Mouse (Mus musculus): ENCODE results near the gene Gpx2. TPM values are rescaled to one million over a fixed set of nuclear protein-coding genes. Genes with fewer than 3 reads are reported as not detected.

The Gpx2 gene
- polyA plus RNA-seq, 2 experiments, result 0.13 TPM; not detected in 1

DNA sequence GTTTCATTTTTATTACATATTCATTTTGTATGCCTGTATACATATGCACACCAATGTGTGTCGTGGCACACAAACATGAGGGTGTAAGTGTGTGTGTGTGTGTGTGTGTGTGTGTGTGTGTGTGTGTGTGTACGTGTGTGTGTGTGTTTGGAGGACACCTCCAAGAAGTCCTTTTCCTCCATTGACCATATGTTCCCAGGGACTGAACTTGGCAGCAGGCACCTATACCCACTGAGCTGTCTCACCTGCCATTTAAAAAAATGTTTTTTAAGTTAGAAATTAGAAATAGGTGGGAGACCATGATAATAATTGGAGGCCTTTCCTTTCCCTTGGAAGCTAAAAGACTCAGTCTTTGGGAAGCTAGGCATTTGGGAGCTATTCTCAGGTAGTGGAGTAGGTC is 18.8 kb upstream of the Gpx2 start:
- Histone ChIP-seq H3K27ac (replicated peaks; ENCODE audit: low read depth, low read length) (no peak overlapping the region), H3K27me3 (ENCODE audit: control insufficient read depth, insufficient read depth, low read length) (no peaks in the 10 kb centered on the region), H3K4me1 (ENCODE audit: control insufficient read depth, insufficient read depth, low read length) (peaks cover 5% of the 10 kb centered on the region; the same call in 1 of the 2 replicates), H3K9me3 (ENCODE audit: control insufficient read depth, low read length) (no peaks in the 10 kb centered on the region), H3K4me3 (replicated peaks; ENCODE audit: low read length) (no peak overlapping the region), H3K4me2 (replicated peaks; ENCODE audit: low read depth, low read length, severe bottlenecking) (no peak overlapping the region), H3K36me3 (ENCODE audit: control insufficient read depth, insufficient read depth, low read length) (no peaks in the 10 kb centered on the region), H3K9ac (ENCODE audit: low read depth, low read length, severe bottlenecking) (no peak overlapping the region)
- DNase-seq (ENCODE audit: low spot score) (no peak), ATAC-seq (ENCODE audit: low FRiP score, low read depth) (no peak)
- no peak for TF ChIP-seq POLR2A (IDR thresholded peaks at IDR 0.05; ENCODE audit: borderline replicate concordance, extremely low read depth, insufficient read depth, insufficient read length)
- 74% methylated on average over 2 of the region's 2 CpGs for WGBS

DNA sequence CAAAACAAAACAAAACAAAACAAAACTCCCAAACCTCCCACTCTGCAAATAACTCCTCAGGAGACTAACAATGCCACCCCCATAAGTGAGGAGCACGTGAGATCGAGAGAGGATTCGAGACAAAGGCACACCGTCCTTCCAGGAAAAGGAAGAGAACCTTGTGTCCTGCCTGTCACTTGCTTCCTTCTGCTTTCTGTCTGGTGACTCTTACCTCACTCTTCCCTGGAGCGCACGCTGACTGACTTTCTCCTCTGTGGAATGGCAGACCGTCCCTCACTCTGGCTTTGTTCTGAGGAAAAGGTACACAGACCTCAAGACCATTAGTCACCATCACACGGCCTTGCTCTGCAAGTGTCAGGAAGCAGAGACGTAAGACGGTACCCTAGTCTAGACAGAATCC is 18.2 kb upstream of the Gpx2 start:
- H3K4me1 ChIP-seq (ENCODE audit: control insufficient read depth, insufficient read depth, low read length), result no peaks in the 10 kb centered on the region
- no peaks in the 10 kb centered on the region for H3K9me3 ChIP-seq (ENCODE audit: control insufficient read depth, low read length)
- ATAC-seq (ENCODE audit: low FRiP score, low read depth), result no peak
- H3K36me3 ChIP-seq (ENCODE audit: control insufficient read depth, insufficient read depth, low read length), result no peaks in the 10 kb centered on the region
- no peaks in the 10 kb centered on the region for H3K27me3 ChIP-seq (ENCODE audit: control insufficient read depth, insufficient read depth, low read length)
- no peak for DNase-seq (ENCODE audit: low spot score)
- H3K4me3 ChIP-seq (replicated peaks; ENCODE audit: low read length), result no peak overlapping the region
- H3K27ac ChIP-seq (replicated peaks; ENCODE audit: low read depth, low read length), result no peak overlapping the region
- WGBS, result 75% methylated on average over 10 of the region's 10 CpGs
- no peak overlapping the region for H3K9ac ChIP-seq (ENCODE audit: low read depth, low read length, severe bottlenecking)
- H3K4me2 ChIP-seq (replicated peaks; ENCODE audit: low read depth, low read length, severe bottlenecking), result no peak overlapping the region
- TF ChIP-seq POLR2A (IDR thresholded peaks at IDR 0.05; ENCODE audit: borderline replicate concordance, extremely low read depth, insufficient read depth, insufficient read length), result no peak

DNA sequence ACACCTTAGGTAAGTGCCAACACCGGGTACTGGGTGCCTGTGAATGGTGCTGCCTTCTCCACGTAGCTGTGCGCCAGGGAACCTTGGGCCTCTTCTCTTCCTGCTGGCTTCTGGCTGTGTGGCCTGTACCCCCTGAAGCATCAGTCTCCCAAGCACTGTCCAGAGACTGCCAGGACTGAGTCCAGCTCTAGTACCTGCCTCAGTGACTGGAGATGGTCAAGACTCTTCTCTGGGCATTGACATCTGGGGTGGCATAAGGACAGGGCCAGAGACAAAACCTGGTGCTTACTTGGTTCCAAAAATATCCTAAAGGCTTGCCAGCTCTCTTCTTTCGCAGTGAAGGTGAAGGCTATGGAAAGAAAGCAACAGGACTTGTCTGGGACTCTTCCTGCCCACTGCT is 15.7 kb upstream of the Gpx2 start:
- Histone ChIP-seq H3K4me2 (replicated peaks; ENCODE audit: low read depth, low read length, severe bottlenecking) (no peak overlapping the region), H3K27ac (replicated peaks; ENCODE audit: low read depth, low read length) (no peak overlapping the region), H3K9ac (ENCODE audit: low read depth, low read length, severe bottlenecking) (no peak overlapping the region), H3K9me3 (ENCODE audit: control insufficient read depth, low read length) (no peaks in the 10 kb centered on the region), H3K4me1 (ENCODE audit: control insufficient read depth, insufficient read depth, low read length) (no peaks in the 10 kb centered on the region), H3K4me3 (replicated peaks; ENCODE audit: low read length) (no peak overlapping the region), H3K27me3 (ENCODE audit: control insufficient read depth, insufficient read depth, low read length) (no peaks in the 10 kb centered on the region), H3K36me3 (ENCODE audit: control insufficient read depth, insufficient read depth, low read length) (no peaks in the 10 kb centered on the region)
- DNase-seq (ENCODE audit: low spot score) (no peak), ATAC-seq (ENCODE audit: low FRiP score, low read depth) (no peak)
- TF ChIP-seq POLR2A (IDR thresholded peaks at IDR 0.05; ENCODE audit: borderline replicate concordance, extremely low read depth, insufficient read depth, insufficient read length), result no peak
- 90% methylated on average over 4 of the region's 4 CpGs for WGBS

DNA sequence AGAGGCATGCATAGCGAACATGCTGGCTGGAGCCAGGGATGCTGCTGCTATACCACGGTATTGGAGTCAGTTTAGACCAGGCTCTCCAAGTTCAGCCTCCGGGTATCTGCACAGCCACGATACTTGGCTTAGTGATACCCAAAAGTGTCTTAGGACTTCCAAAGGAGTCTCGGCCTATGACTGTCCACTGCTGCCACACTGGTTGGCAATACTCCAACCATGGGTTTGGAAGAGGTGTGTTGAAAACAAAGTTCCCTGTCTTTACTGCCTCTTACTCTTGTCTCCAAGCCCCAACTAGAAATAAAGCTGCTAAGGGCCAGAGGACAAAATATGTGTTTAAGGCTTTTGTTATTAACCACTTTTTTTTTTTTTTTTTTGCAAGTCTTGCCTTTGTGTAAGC is 15.1 kb upstream of the Gpx2 start:
- ATAC-seq (ENCODE audit: low FRiP score, low read depth) (no peak), DNase-seq (ENCODE audit: low spot score) (no peak)
- Histone ChIP-seq H3K4me2 (replicated peaks; ENCODE audit: low read depth, low read length, severe bottlenecking) (no peak overlapping the region), H3K4me1 (ENCODE audit: control insufficient read depth, insufficient read depth, low read length) (no peaks in the 10 kb centered on the region), H3K36me3 (ENCODE audit: control insufficient read depth, insufficient read depth, low read length) (no peaks in the 10 kb centered on the region), H3K4me3 (replicated peaks; ENCODE audit: low read length) (no peak overlapping the region), H3K27ac (replicated peaks; ENCODE audit: low read depth, low read length) (no peak overlapping the region), H3K9me3 (ENCODE audit: control insufficient read depth, low read length) (no peaks in the 10 kb centered on the region), H3K9ac (ENCODE audit: low read depth, low read length, severe bottlenecking) (no peak overlapping the region), H3K27me3 (ENCODE audit: control insufficient read depth, insufficient read depth, low read length) (no peaks in the 10 kb centered on the region)
- WGBS, result 92% methylated on average over 5 of the region's 5 CpGs
- TF ChIP-seq POLR2A (IDR thresholded peaks at IDR 0.05; ENCODE audit: borderline replicate concordance, extremely low read depth, insufficient read depth, insufficient read length), result no peak

DNA sequence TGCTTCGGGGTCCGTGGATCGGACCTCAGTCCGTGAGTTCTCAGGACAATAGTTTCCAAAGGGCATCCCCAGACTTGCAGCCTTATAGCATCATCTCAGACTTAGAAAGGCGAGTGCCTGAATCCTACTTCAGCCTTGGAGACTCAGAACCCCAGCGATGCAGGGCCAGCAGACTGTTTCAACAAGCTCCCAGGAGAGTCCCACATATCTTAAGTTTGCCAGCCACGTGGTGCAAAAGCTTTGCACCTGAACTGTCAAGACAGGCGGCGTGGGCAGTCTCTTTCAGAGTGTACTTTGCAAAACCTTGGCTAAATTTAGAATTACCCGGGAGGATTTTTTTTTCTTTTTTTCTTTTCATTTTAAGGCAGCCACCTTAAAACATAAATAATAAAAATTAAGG is 12.4 kb upstream of the Gpx2 start:
- Histone ChIP-seq H3K36me3 (ENCODE audit: control insufficient read depth, insufficient read depth, low read length) (no peaks in the 10 kb centered on the region), H3K9me3 (ENCODE audit: control insufficient read depth, low read length) (no peaks in the 10 kb centered on the region), H3K4me3 (replicated peaks; ENCODE audit: low read length) (no peak overlapping the region), H3K27me3 (ENCODE audit: control insufficient read depth, insufficient read depth, low read length) (no peaks in the 10 kb centered on the region), H3K4me2 (replicated peaks; ENCODE audit: low read depth, low read length, severe bottlenecking) (no peak overlapping the region), H3K4me1 (ENCODE audit: control insufficient read depth, insufficient read depth, low read length) (no peaks in the 10 kb centered on the region), H3K27ac (replicated peaks; ENCODE audit: low read depth, low read length) (no peak overlapping the region), H3K9ac (ENCODE audit: low read depth, low read length, severe bottlenecking) (no peak overlapping the region)
- DNase-seq (ENCODE audit: low spot score), result no peak
- ATAC-seq (ENCODE audit: low FRiP score, low read depth), result no peak
- TF ChIP-seq POLR2A (IDR thresholded peaks at IDR 0.05; ENCODE audit: borderline replicate concordance, extremely low read depth, insufficient read depth, insufficient read length), result no peak
- 76% methylated on average over 10 of the region's 10 CpGs for WGBS

Measured in limb, embryonic 14.5 days (tissue).